Mouse (Mus musculus) cortical plate, adult 2 months (tissue): ENCODE measurements around the gene Trpm4.

Experiments used
- CTCF ChIP-seq: fragments of 200-500 bp; IDR thresholded peaks from 2 replicates; pipeline ENCODE4 v1.5.1; 2011; ENCODE audit warnings: mild to moderate bottlenecking, control low read depth, low read length; ENCODE audit not compliant: insufficient read depth; ENCODE audit errors: extremely low read depth
- POLR2A ChIP-seq: fragments of 200-500 bp; IDR thresholded peaks from 2 replicates; pipeline ENCODE4 v1.6.1; 2011; ENCODE audit warnings: mild to moderate bottlenecking, low read length, control low read depth; ENCODE audit not compliant: insufficient read depth; ENCODE audit errors: extremely low read depth

GRCm38 (mm10) chr7:45333431-45333982, at the start of gene Trpm4:
- TF ChIP-seq POLR2A (no peak), CTCF (no peak)
